Mouse (Mus musculus): ENCODE data around the gene Pafah1b3. TPM values are rescaled to one million over a fixed set of nuclear protein-coding genes. Genes with fewer than 3 reads are reported as not detected.

The Pafah1b3 gene
- total and polyA plus RNA-seq, 3 experiments, result 85.6 to 180 (median 110) TPM

DNA sequence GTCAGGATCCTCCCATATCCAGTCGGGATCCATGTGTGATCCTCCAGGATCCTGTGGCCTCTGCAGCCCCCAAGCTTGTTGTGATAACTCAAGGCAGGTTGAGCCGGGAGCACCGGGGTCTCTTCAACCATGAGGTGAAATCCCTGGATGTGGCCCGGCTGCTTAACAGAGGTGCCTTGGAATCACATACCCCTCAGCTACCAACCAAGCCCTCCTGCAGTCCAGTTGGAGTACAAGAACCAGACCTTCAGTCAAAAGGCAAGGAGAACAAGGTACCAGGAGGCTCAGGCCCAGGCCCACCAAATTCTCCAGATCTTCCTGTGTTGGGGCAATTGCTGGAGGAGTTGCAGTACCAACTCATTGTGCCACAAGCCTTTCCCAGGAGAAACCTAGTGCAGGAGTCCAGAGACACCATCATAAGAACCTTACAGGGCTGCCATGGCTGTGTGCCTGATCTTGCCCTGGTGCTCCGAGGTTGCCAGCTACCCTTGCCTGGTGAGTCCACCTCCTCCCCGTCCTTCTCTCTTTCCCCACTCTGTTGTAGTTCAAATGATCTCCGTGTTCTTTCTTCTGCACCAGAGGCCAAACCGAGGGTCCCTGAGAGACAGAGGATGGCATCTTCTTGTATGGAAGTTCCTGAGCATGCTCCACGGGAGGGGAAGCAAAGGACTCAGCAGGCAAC lies 5.4 kb upstream of the Pafah1b3 start:
- no peak for DNase-seq (ENCODE audit: low read depth, low spot score)
- Histone ChIP-seq H3K36me3 (ENCODE audit: control insufficient read depth in 1 of 2, insufficient read depth in 2 of 2, low read length in 2 of 2) (peaks cover 0 to 3% of the 10 kb centered on the region in 2 experiments; a peak in 1 of 4 replicates), H3K27me3 (ENCODE audit: control insufficient read depth in 1 of 2, insufficient read depth in 2 of 2, low read length in 2 of 2) (no peaks in the 10 kb centered on the region; a peak in 1 of 4 replicates), H3K27ac (ENCODE audit: control insufficient read depth, low read depth, low read length) (no peak overlapping the region), H3K4me1 (ENCODE audit: control insufficient read depth in 1 of 2, insufficient read depth in 2 of 2, low read length in 2 of 2) (peaks cover 0 to 5% of the 10 kb centered on the region in 2 experiments; a peak in 1 of 4 replicates), H3K79me2 (ENCODE audit: control insufficient read depth, insufficient read depth, low read length, poor library complexity) (no peaks in the 10 kb centered on the region), H3K9me3 (replicated peaks; ENCODE audit: insufficient read depth, low read length) (no peaks in the 10 kb centered on the region), H3K4me3 (ENCODE audit: control insufficient read depth in 1 of 2, insufficient read depth in 1 of 2, low read depth in 2 of 2, low read length in 2 of 2) (no peak overlapping the region), H3K9ac (ENCODE audit: control insufficient read depth, low read depth, low read length, poor library complexity, severe bottlenecking) (no peak overlapping the region)
- TF ChIP-seq RAD21 (IDR thresholded peaks at IDR 0.05; ENCODE audit: low read depth, low read length), result no peak
- TF ChIP-seq POLR2A (IDR thresholded peaks at IDR 0.05; ENCODE audit: control insufficient read depth in 1 of 2, insufficient read depth in 1 of 2, low read depth in 1 of 2, low read length in 2 of 2, poor library complexity in 1 of 2), result no peak
- TF ChIP-seq GABPA (IDR thresholded peaks at IDR 0.05; ENCODE audit: low read depth, low read length), result no peak
- no peak for TF ChIP-seq ZC3H11A (IDR thresholded peaks at IDR 0.05; ENCODE audit: low read depth, low read length)
- TF ChIP-seq HCFC1 (IDR thresholded peaks at IDR 0.05; ENCODE audit: low read depth, low read length), result no peak
- TF ChIP-seq ETS1 (IDR thresholded peaks at IDR 0.05; ENCODE audit: low read depth, low read length), result no peak
- no peak for TF ChIP-seq TBP (IDR thresholded peaks at IDR 0.05; ENCODE audit: low read depth, low read length)
- no peak for TF ChIP-seq E2F4 (IDR thresholded peaks at IDR 0.05; ENCODE audit: borderline replicate concordance, low read depth, low read length)
- TF ChIP-seq POLR2AphosphoS2 (IDR thresholded peaks at IDR 0.05; ENCODE audit: low read length), result no peak
- no peak for TF ChIP-seq MYB (IDR thresholded peaks at IDR 0.05; ENCODE audit: low read depth, low read length)
- no peak for TF ChIP-seq MAFK (IDR thresholded peaks at IDR 0.05; ENCODE audit: borderline replicate concordance, low read depth, low read length)
- no peak for TF ChIP-seq ELF1 (IDR thresholded peaks at IDR 0.05; ENCODE audit: low read depth, low read length)
- TF ChIP-seq POLR2AphosphoS5 (IDR thresholded peaks at IDR 0.05; ENCODE audit: borderline replicate concordance, low read depth, low read length), result no peak
- no peak for TF ChIP-seq CTCF (IDR thresholded peaks at IDR 0.05 in 2 of 3, conservative IDR thresholded peaks at IDR 0.05 in 1 of 3; ENCODE audit: control insufficient read depth in 1 of 3, insufficient read depth in 1 of 3, low read depth in 2 of 3, low read length in 3 of 3, poor library complexity in 1 of 3, severe bottlenecking in 1 of 3)
- no peak for TF ChIP-seq EP300 (IDR thresholded peaks at IDR 0.05; ENCODE audit: low read depth in 1 of 2, low read length in 2 of 2)

DNA sequence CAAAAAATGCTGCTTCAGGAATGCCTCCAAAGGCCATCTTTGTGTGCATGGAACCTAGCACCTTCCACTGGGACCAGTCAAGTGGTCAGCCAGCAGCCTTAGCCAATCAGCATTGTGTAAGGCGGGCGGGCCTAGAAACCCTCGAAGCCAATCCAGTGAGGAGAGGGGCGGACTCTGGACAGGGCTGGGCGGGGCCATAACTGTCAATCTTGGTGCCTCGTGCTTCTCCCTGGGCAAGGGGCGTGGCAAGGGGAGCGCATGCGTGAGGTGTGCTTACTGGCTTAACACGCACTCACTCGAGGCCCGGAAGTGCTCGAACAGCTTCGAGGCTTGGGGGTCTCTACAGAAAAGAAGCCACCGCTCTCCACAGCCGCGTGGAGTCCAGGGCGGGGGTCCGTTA lies 3.3 kb upstream of the Pafah1b3 start, which contains the start of gene Prr19:
Gene Prr19, plus strand, starts transcription at position 349 of the 400 bp plus-strand sequence.
- no peak within 1 kb of the TSS for H3K27ac ChIP-seq (ENCODE audit: control insufficient read depth, low read depth, low read length)
- no peak for TF ChIP-seq ELF1 (IDR thresholded peaks at IDR 0.05; ENCODE audit: low read depth, low read length)
- TF ChIP-seq USF1 (IDR thresholded peaks at IDR 0.05; ENCODE audit: low read depth, low read length), result no peak
- TF ChIP-seq ZMIZ1 (IDR thresholded peaks at IDR 0.05; ENCODE audit: low read depth, low read length), result no peak
- no peak for TF ChIP-seq MYC (IDR thresholded peaks at IDR 0.05; ENCODE audit: low read depth, low read length)
- peak; percentile 48; the same call in 1 of the 2 replicates for TF ChIP-seq MAX (IDR thresholded peaks at IDR 0.05; ENCODE audit: low read length)
- no peak for TF ChIP-seq MAZ (IDR thresholded peaks at IDR 0.05; ENCODE audit: low read depth, low read length)
- TF ChIP-seq ZNF384 (IDR thresholded peaks at IDR 0.05; ENCODE audit: low read depth, low read length), result no peak
- no peak for TF ChIP-seq MYB (IDR thresholded peaks at IDR 0.05; ENCODE audit: low read depth, low read length)
- no peak within 1 kb of the TSS for H3K9ac ChIP-seq (ENCODE audit: control insufficient read depth, low read depth, low read length, poor library complexity, severe bottlenecking)
- peak; percentile 48 for DNase-seq (ENCODE audit: low read depth, low spot score)
- peaks cover 5% of the 10 kb centered on the region; the same call in 1 of the 2 replicates for H3K79me2 ChIP-seq (ENCODE audit: control insufficient read depth, insufficient read depth, low read length, poor library complexity)
- H3K4me1 ChIP-seq (ENCODE audit: control insufficient read depth in 1 of 2, insufficient read depth in 2 of 2, low read length in 2 of 2), result peaks cover 3 to 9% of the 10 kb centered on the region in 2 experiments; a peak in 3 of 4 replicates
- peaks cover 0 to 8% of the 10 kb centered on the region in 2 experiments; a peak in 1 of 4 replicates for H3K36me3 ChIP-seq (ENCODE audit: control insufficient read depth in 1 of 2, insufficient read depth in 2 of 2, low read length in 2 of 2)
- H3K4me3 ChIP-seq (ENCODE audit: control insufficient read depth in 1 of 2, insufficient read depth in 1 of 2, low read depth in 2 of 2, low read length in 2 of 2), result no peak within 1 kb of the TSS
- no peaks in the 10 kb centered on the region for H3K27me3 ChIP-seq (ENCODE audit: control insufficient read depth in 1 of 2, insufficient read depth in 2 of 2, low read length in 2 of 2)
- H3K9me3 ChIP-seq (replicated peaks; ENCODE audit: insufficient read depth, low read length), result no peaks in the 10 kb centered on the region
